12 mouse cellular contexts compared by ENCODE assay signal in the genomic region with DNA sequence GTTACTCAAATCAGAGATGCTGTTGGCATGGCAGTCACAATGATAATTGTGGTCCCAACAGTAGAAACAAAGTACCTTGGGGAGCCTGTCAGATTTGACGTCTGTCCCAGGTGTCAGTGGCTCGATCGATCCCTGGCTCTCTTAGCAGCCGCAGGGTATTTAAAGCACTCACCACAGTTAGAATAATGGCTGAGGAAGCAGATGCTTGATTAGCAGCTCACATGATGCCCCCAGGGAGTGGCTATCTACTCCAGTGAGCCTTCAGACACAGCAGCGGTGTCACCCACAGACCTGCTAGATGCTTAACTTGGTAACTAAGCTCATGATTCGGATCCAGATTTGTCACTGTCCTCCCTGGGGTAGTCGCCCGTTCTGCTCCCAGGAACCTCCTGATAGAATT. TPM values are rescaled to one million over a fixed set of nuclear protein-coding genes. Genes with fewer than 3 reads are reported as not detected.
DNase-seq lines count a peak whose midpoint lies in the region; ATAC-seq and TF ChIP-seq lines count a peak whose summit lies in the region.
"Had no signal": no experiment of that assay in that cellular context is flagged by ENCODE, and none has a peak within 500 bp of the region (broad histone marks: within the 10 kb centered on the region; RNA-seq: fewer than 3 reads in every experiment).

No protein-coding gene starts in this region.

- no peak overlapping the region for H3K4me2 ChIP-seq in liver, embryonic 13.5 days
- no peak overlapping the region for H3K4me2 ChIP-seq in embryonic facial prominence, embryonic 14.5 days (ENCODE audit: low read depth, low read length)

- no peak overlapping the region for H3K27ac ChIP-seq in liver, embryonic 13.5 days
- no peak overlapping the region for H3K27ac ChIP-seq in embryonic facial prominence, embryonic 14.5 days (replicated peaks; ENCODE audit: low read depth, low read length)
- no peak overlapping the region for H3K27ac ChIP-seq in thymus, adult 2 months (ENCODE audit: control insufficient read depth, insufficient read depth, low read length)
- H3K27ac ChIP-seq: gastrocnemius, adult 2 months; heart, adult 2 months had no signal

- WGBS in liver, embryonic 13.5 days (ENCODE audit: insufficient replicate concordance): 26% methylated on average over 8 of the region's 8 CpGs
- 30% methylated on average over 8 of the region's 8 CpGs for WGBS in embryonic facial prominence, embryonic 14.5 days
- WGBS in thymus, adult 2 months: 79% methylated on average over 8 of the region's 8 CpGs

- H3K9me3 ChIP-seq in liver, embryonic 13.5 days (replicated peaks): no peaks in the 10 kb centered on the region
- no peaks in the 10 kb centered on the region for H3K9me3 ChIP-seq in embryonic facial prominence, embryonic 14.5 days (ENCODE audit: control insufficient read depth, low read length)

- DNase-seq in liver, embryonic 13.5 days: no peak
- DNase-seq in liver (no peak), ES-CJ7 (ENCODE audit: low read depth, low spot score) (peak; percentile 4)
- peak; percentile 6 for DNase-seq in embryonic facial prominence, embryonic 14.5 days (ENCODE audit: low spot score)
- peak; percentile 9 to 54 for DNase-seq in spleen, postnatal 10 days (ENCODE audit: low spot score in 2 of 2)
- no peak for DNase-seq in frontal cortex, postnatal 14 days (ENCODE audit: low spot score in 2 of 2)
- DNase-seq in thymus, adult 2 months: no peak
- DNase-seq: adrenal gland, postnatal 25 days; gastrocnemius, adult 2 months; heart, adult 2 months; kidney, adult 9 months; lung, postnatal 36 days had no signal

- no peak overlapping the region for H3K9ac ChIP-seq in liver, embryonic 13.5 days
- no peak overlapping the region for H3K9ac ChIP-seq in embryonic facial prominence, embryonic 14.5 days (ENCODE audit: low read depth, low read length)

- H3K36me3 ChIP-seq in liver, embryonic 13.5 days: no peaks in the 10 kb centered on the region
- H3K36me3 ChIP-seq in embryonic facial prominence, embryonic 14.5 days (ENCODE audit: control insufficient read depth, insufficient read depth, low read length): no peaks in the 10 kb centered on the region
- no peaks in the 10 kb centered on the region for H3K36me3 ChIP-seq in thymus, adult 2 months (ENCODE audit: control insufficient read depth, insufficient read depth, low read length)

- ATAC-seq in liver, embryonic 13.5 days (ENCODE audit: low read depth): 0 out of 2 replicates have a peak, but pooled peaks have one; percentile 28
- no peak for ATAC-seq in embryonic facial prominence, embryonic 14.5 days (ENCODE audit: low read depth)

- TF ChIP-seq POLR2A in thymus, adult 2 months (IDR thresholded peaks at IDR 0.05; ENCODE audit: control insufficient read depth, extremely low read depth, insufficient read depth, low read length, poor library complexity): no peak

- no peaks in the 10 kb centered on the region for H3K27me3 ChIP-seq in liver, embryonic 13.5 days
- no peaks in the 10 kb centered on the region for H3K27me3 ChIP-seq in embryonic facial prominence, embryonic 14.5 days (replicated peaks; ENCODE audit: control insufficient read depth, insufficient read depth, low read length)
- H3K27me3 ChIP-seq in thymus, adult 2 months (ENCODE audit: control insufficient read depth, insufficient read depth, low read length): no peaks in the 10 kb centered on the region

- no peak overlapping the region for H3K4me3 ChIP-seq in liver, embryonic 13.5 days (replicated peaks)
- no peak overlapping the region for H3K4me3 ChIP-seq in embryonic facial prominence, embryonic 14.5 days (ENCODE audit: low read depth, low read length)
- H3K4me3 ChIP-seq in thymus, adult 2 months (ENCODE audit: control insufficient read depth, insufficient read depth, low read length): no peak overlapping the region
- H3K4me3 ChIP-seq: gastrocnemius, adult 2 months; heart, adult 2 months had no signal

- no peak for TF ChIP-seq CTCF in thymus, adult 2 months (IDR thresholded peaks at IDR 0.05; ENCODE audit: borderline replicate concordance, control insufficient read depth, extremely low read depth, insufficient read depth, low read length, poor library complexity)

- peaks cover 38% of the 10 kb centered on the region for H3K4me1 ChIP-seq in liver, embryonic 13.5 days (replicated peaks)
- H3K4me1 ChIP-seq in embryonic facial prominence, embryonic 14.5 days (ENCODE audit: control insufficient read depth, insufficient read depth, low read length): no peaks in the 10 kb centered on the region
- H3K4me1 ChIP-seq in thymus, adult 2 months (replicated peaks; ENCODE audit: control insufficient read depth, insufficient read depth, low read length): peaks cover 6% of the 10 kb centered on the region

RNA-seq across cellular contexts. Expression of gene Ttyh1, which starts 28.0 kb away (rescaled TPM):
- polyA plus RNA-seq in liver, embryonic 13.5 days (2015; fragmentation: Nextera tagmentation; extraction: Ambion mirVana): 0.36 and 0.52 TPM in 2 replicates
- polyA plus RNA-seq in embryonic facial prominence, embryonic 14.5 days (2014; fragmentation: Nextera tagmentation; extraction: Ambion mirVana): 8.1 and 8.7 TPM in 2 replicates
- 1.1 and 1.8 TPM in 2 replicates for polyA plus RNA-seq in thymus, adult 2 months (2012; rRNA removed)

RNA-seq across cellular contexts. Expression of gene Lair1, which starts 28.2 kb away (rescaled TPM):
- polyA plus RNA-seq in liver, embryonic 13.5 days (2015; fragmentation: Nextera tagmentation; extraction: Ambion mirVana): 1.4 and 1.8 TPM in 2 replicates
- polyA plus RNA-seq in embryonic facial prominence, embryonic 14.5 days (2014; fragmentation: Nextera tagmentation; extraction: Ambion mirVana): 0.63 and 0.79 TPM in 2 replicates
- polyA plus RNA-seq in thymus, adult 2 months (2012; rRNA removed): 11.0 and 12.9 TPM in 2 replicates

RNA-seq across cellular contexts. Expression of gene Leng8, which starts 45.7 kb away (rescaled TPM):
- polyA plus RNA-seq in liver, embryonic 13.5 days (2015; fragmentation: Nextera tagmentation; extraction: Ambion mirVana): 16.3 and 22.9 TPM in 2 replicates
- polyA plus RNA-seq in embryonic facial prominence, embryonic 14.5 days (2014; fragmentation: Nextera tagmentation; extraction: Ambion mirVana): 38.7 and 49.8 TPM in 2 replicates
- polyA plus RNA-seq in thymus, adult 2 months (2012; rRNA removed): 1,109 and 1,332 TPM in 2 replicates

RNA-seq across cellular contexts. Expression of gene Leng9, which starts 59.0 kb away (rescaled TPM):
- polyA plus RNA-seq in liver, embryonic 13.5 days (2015; fragmentation: Nextera tagmentation; extraction: Ambion mirVana): 0.83 and 0.88 TPM in 2 replicates
- polyA plus RNA-seq in embryonic facial prominence, embryonic 14.5 days (2014; fragmentation: Nextera tagmentation; extraction: Ambion mirVana): 3.5 and 4.3 TPM in 2 replicates
- 10.5 and 11.5 TPM in 2 replicates for polyA plus RNA-seq in thymus, adult 2 months (2012; rRNA removed)

Comparison
In these comparisons a context has a peak if more than half of its experiments do, and no peak if none do; other contexts are left out.
1. DNase-seq: peak in ES-CJ7 (single experiment), embryonic facial prominence, embryonic 14.5 days (single experiment) and spleen, postnatal 10 days (2 of 2); none in liver, embryonic 13.5 days (single experiment), liver (single experiment), frontal cortex, postnatal 14 days (0 of 2) and thymus, adult 2 months (single experiment).
2. RNA of gene Leng8, which starts 45.7 kb away (polyA plus RNA-seq): 1,109 to 1,332 TPM in thymus, adult 2 months; 38.7 to 49.8 TPM in embryonic facial prominence, embryonic 14.5 days and 16.3 to 22.9 TPM in liver, embryonic 13.5 days; every median in the first group is over 10 times any median in the second.